Mouse (Mus musculus): ENCODE data around the gene Cdk5.
A peak's percentile ranks its signal among the peaks of the same experiment; 100 is the strongest.

Cdk5 gene

GRCm38 (mm10) chr5:24427981-24428402, 4.7 kb upstream of the Cdk5 start:
- peak; percentile 79 for DNase-seq

GRCm38 (mm10) chr5:24427285-24427633, 3.9 kb upstream of the Cdk5 start:
- no peak for DNase-seq

GRCm38 (mm10) chr5:24426556-24427284, 3.4 kb upstream of the Cdk5 start:
- DNase-seq = peak; percentile 44

- DNase-seq = peak; percentile 42
Measured at GRCm38 (mm10) chr5:24426037-24426432, 2.7 kb upstream of the Cdk5 start.

- no peak for DNase-seq
Measured at GRCm38 (mm10) chr5:24425421-24426036, 2.2 kb upstream of the Cdk5 start.

GRCm38 (mm10) chr5:24424861-24425411, 1.6 kb upstream of the Cdk5 start:
- peak; percentile 95 for DNase-seq

- DNase-seq = peak; percentile 43
Measured at GRCm38 (mm10) chr5:24424004-24424781, 863 bp upstream of the Cdk5 start.

- DNase-seq = no peak
Measured at GRCm38 (mm10) chr5:24420381-24420780, 2.9 kb downstream of the Cdk5 start.

- DNase-seq = no peak
Measured at GRCm38 (mm10) chr5:24417587-24417986, 5.7 kb downstream of the Cdk5 start.

- DNase-seq = peak; percentile 78
Measured at GRCm38 (mm10) chr5:24416222-24416736, 7.1 kb downstream of the Cdk5 start.

- DNase-seq = peak; percentile 31
Measured at GRCm38 (mm10) chr5:24413938-24414337, 9.4 kb downstream of the Cdk5 start.

GRCm38 (mm10) chr5:24413042-24413693, 10.2 kb downstream of the Cdk5 start, which contains the start of gene Asic3:
Gene Asic3, plus strand, starts transcription at chr5:24413392.
- DNase-seq = peak; percentile 33

GRCm38 (mm10) chr5:24412063-24412462, 11.3 kb downstream of the Cdk5 start:
- no peak for DNase-seq

- no peak for DNase-seq
Measured at GRCm38 (mm10) chr5:24409466-24409865, 13.9 kb downstream of the Cdk5 start.

GRCm38 (mm10) chr5:24408651-24409050, 14.7 kb downstream of the Cdk5 start:
- DNase-seq = no peak

GRCm38 (mm10) chr5:24405389-24405876, 17.9 kb downstream of the Cdk5 start:
- no peak for DNase-seq

- DNase-seq = no peak
Measured at GRCm38 (mm10) chr5:24404594-24405360, 18.6 kb downstream of the Cdk5 start.

- no peak for DNase-seq
Measured at GRCm38 (mm10) chr5:24401969-24402368, 21.4 kb downstream of the Cdk5 start.

GRCm38 (mm10) chr5:24400911-24401605, 22.3 kb downstream of the Cdk5 start:
- DNase-seq = no peak

- DNase-seq = no peak
Measured at GRCm38 (mm10) chr5:24400362-24400761, 23.0 kb downstream of the Cdk5 start.

- no peak for DNase-seq
Measured at GRCm38 (mm10) chr5:24399686-24400085, 23.6 kb downstream of the Cdk5 start.

Measured in kidney, postnatal 10 days (tissue).